Mouse (Mus musculus) hindbrain, embryonic 12.5 days (tissue): ENCODE results near the gene Vwf. TPM values are rescaled to one million over a fixed set of nuclear protein-coding genes. Genes with fewer than 3 reads are reported as not detected.

Source experiments
- ATAC-seq: fragments of 200-750 bp; cut with Nextera tagmentation; 2 replicates; pipeline ENCODE4 v1.8.0; 2017; ENCODE audit warnings: moderate TSS enrichment; ENCODE audit not compliant: low FRiP score
- H3K27ac ChIP-seq: fragments of 300-500 bp; sonication (generic); 2 replicates; pipeline ENCODE4 v1.5.1; 2016; ENCODE audit warnings: mild to moderate bottlenecking
- H3K27me3 ChIP-seq: fragments of 300-500 bp; sonication (generic); 2 replicates; pipeline ENCODE4 v1.6.1; 2016; ENCODE audit warnings: mild to moderate bottlenecking
- H3K36me3 ChIP-seq: fragments of 300-500 bp; sonication (generic); 2 replicates; pipeline ENCODE4 v1.6.1; 2016; ENCODE audit warnings: mild to moderate bottlenecking
- H3K4me1 ChIP-seq: fragments of 300-500 bp; sonication (generic); 2 replicates; pipeline ENCODE4 v1.6.1; 2016
- H3K4me2 ChIP-seq: fragments of 300-500 bp; sonication (generic); replicated peaks from 2 replicates; pipeline ENCODE4 v1.6.1; 2016; ENCODE audit warnings: mild to moderate bottlenecking
- H3K4me3 ChIP-seq: fragments of 300-500 bp; sonication (generic); 2 replicates; pipeline ENCODE4 v1.5.1; 2016; ENCODE audit warnings: mild to moderate bottlenecking
- H3K9ac ChIP-seq: fragments of 300-500 bp; sonication (generic); 2 replicates; pipeline ENCODE4 v1.6.1; 2016; ENCODE audit warnings: mild to moderate bottlenecking, moderate library complexity
- H3K9me3 ChIP-seq: fragments of 300-500 bp; sonication (generic); replicated peaks from 2 replicates; pipeline ENCODE4 v1.6.1; 2016; ENCODE audit warnings: mild to moderate bottlenecking
- WGBS: fragments of 180-500 bp; shearing (Covaris S2); methylation state at CpG from one replicate; pipeline ENCODE4 v1.1.7; 2016; 5-methylcytosine and 5-hydroxymethylcytosine counted together
- polyA plus RNA-seq: library from polyadenylated mRNA; unstranded; fragments of >200 nt; fragmentation: Nextera tagmentation; extraction: Ambion mirVana; gene quantifications from 2 replicates; pipeline ENCODE4 v1.2.1, GENCODE M21; 2016

Vwf gene
- polyA plus RNA-seq, 1 experiment from 2014 or later = 11.3 TPM

DNA sequence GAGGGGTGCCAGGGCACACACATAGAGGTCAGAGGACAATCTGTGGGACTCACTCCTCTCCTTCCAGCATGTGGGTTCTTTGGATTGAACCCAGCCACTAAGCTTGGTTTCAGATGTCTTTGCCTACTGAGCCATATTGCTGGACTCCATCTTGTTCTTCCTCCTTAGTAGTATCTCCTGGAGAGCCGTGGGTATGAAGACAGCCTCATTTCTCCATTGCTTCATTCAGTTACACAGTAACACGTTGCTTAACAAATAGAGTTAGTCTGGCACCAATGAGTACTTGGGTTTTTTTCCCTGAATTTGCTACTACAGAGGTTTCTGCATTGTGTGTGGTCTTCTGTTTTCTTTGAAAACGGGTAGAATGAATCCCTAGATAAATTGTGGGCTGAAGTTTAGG, 20.5 kb upstream of the Vwf start:
- no peaks in the 10 kb centered on the region for H3K9me3 ChIP-seq

DNA sequence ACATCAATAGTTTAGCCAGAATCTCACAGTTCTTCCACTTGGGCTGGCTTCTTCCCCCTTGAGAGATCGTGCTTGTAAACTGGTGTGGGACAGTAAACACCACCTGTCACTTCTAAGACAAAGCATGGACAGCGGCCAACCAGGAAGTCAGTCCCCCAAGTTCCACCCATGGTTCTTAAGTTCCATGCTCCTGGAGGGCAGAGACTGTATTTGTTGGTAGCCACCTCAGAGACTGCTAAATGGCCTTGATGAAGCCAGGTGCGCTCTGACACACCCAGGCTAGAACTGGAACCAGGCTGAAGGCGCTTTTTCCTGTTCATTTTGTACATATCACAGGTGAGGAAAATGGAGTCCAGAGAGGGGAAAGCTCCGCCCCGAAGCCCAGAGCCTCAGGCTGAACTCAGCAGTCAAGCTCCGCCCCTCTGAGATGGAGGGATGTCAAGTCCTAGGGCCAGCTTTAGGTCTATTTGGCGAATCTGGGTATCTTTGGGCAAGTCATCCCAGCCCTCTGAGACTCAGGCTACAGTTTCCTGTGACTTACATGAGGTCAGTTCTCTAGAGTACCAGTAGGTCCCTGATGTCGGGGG, 17.9 kb upstream of the Vwf start:
- WGBS = 85% methylated on average over 9 of the region's 9 CpGs
- Histone ChIP-seq H3K36me3 (no peaks in the 10 kb centered on the region), H3K27me3 (no peaks in the 10 kb centered on the region), H3K9me3 (no peaks in the 10 kb centered on the region), H3K4me1 (no peaks in the 10 kb centered on the region), H3K27ac (no peak overlapping the region), H3K4me2 (no peak overlapping the region), H3K9ac (no peak overlapping the region), H3K4me3 (no peak overlapping the region)
- ATAC-seq = no peak

More for the DNA sequence above, 20.5 kb upstream of the Vwf start:
- Histone ChIP-seq H3K27me3 (no peaks in the 10 kb centered on the region), H3K4me1 (no peaks in the 10 kb centered on the region), H3K27ac (no peak overlapping the region), H3K9ac (no peak overlapping the region), H3K4me2 (no peak overlapping the region), H3K4me3 (no peak overlapping the region), H3K36me3 (no peaks in the 10 kb centered on the region)
- ATAC-seq = no peak
- WGBS = 68% methylated on average over 3 of the region's 3 CpGs

- Histone ChIP-seq H3K9me3 (no peaks in the 10 kb centered on the region), H3K36me3 (no peaks in the 10 kb centered on the region), H3K4me3 (no peak overlapping the region), H3K4me1 (no peaks in the 10 kb centered on the region), H3K4me2 (no peak overlapping the region), H3K9ac (no peak overlapping the region), H3K27me3 (no peaks in the 10 kb centered on the region), H3K27ac (no peak overlapping the region)
- ATAC-seq = no peak
- 82% methylated on average over 5 of the region's 5 CpGs for WGBS
These were observed 17.1 kb upstream of the Vwf start for GRCm38 (mm10) chr6:125529479-125529878.

- Histone ChIP-seq H3K4me2 (no peak overlapping the region), H3K27ac (no peak overlapping the region), H3K27me3 (no peaks in the 10 kb centered on the region), H3K9ac (no peak overlapping the region), H3K4me3 (no peak overlapping the region), H3K4me1 (no peaks in the 10 kb centered on the region), H3K36me3 (no peaks in the 10 kb centered on the region), H3K9me3 (no peaks in the 10 kb centered on the region)
- no peak for ATAC-seq
- WGBS = 87% methylated on average over 11 of the region's 11 CpGs
These were observed 13.4 kb upstream of the Vwf start for GRCm38 (mm10) chr6:125533104-125533650.

- 89% methylated on average over 5 of the region's 5 CpGs for WGBS
- H3K27me3 ChIP-seq = no peaks in the 10 kb centered on the region
- no peak overlapping the region for H3K4me3 ChIP-seq
These were observed 11.6 kb upstream of the Vwf start for GRCm38 (mm10) chr6:125534990-125535389.

GRCm38 (mm10) chr6:125538469-125538868, 8.1 kb upstream of the Vwf start:
- Histone ChIP-seq H3K36me3 (no peaks in the 10 kb centered on the region), H3K9me3 (no peaks in the 10 kb centered on the region), H3K27me3 (no peaks in the 10 kb centered on the region), H3K9ac (no peak overlapping the region), H3K4me2 (no peak overlapping the region), H3K4me1 (no peaks in the 10 kb centered on the region), H3K27ac (no peak overlapping the region), H3K4me3 (no peak overlapping the region)
- no peak for ATAC-seq
- WGBS = 81% methylated on average over 5 of the region's 5 CpGs

More at GRCm38 (mm10) chr6:125534990-125535389, 11.6 kb upstream of the Vwf start:
- no peaks in the 10 kb centered on the region for H3K36me3 ChIP-seq
- no peak overlapping the region for H3K4me2 ChIP-seq
- no peaks in the 10 kb centered on the region for H3K9me3 ChIP-seq
- ATAC-seq = no peak
- no peak overlapping the region for H3K9ac ChIP-seq
- no peaks in the 10 kb centered on the region for H3K4me1 ChIP-seq
- no peak overlapping the region for H3K27ac ChIP-seq

- no peak for ATAC-seq
- no peaks in the 10 kb centered on the region for H3K4me1 ChIP-seq
- no peak overlapping the region for H3K4me2 ChIP-seq
- no peak overlapping the region for H3K27ac ChIP-seq
- H3K9me3 ChIP-seq = no peaks in the 10 kb centered on the region
- no peak overlapping the region for H3K9ac ChIP-seq
- H3K4me3 ChIP-seq = no peak overlapping the region
- no peaks in the 10 kb centered on the region for H3K36me3 ChIP-seq
- 70% methylated on average over 8 of the region's 8 CpGs for WGBS
- no peaks in the 10 kb centered on the region for H3K27me3 ChIP-seq
These were observed 7.2 kb upstream of the Vwf start for GRCm38 (mm10) chr6:125539423-125539822.

DNA sequence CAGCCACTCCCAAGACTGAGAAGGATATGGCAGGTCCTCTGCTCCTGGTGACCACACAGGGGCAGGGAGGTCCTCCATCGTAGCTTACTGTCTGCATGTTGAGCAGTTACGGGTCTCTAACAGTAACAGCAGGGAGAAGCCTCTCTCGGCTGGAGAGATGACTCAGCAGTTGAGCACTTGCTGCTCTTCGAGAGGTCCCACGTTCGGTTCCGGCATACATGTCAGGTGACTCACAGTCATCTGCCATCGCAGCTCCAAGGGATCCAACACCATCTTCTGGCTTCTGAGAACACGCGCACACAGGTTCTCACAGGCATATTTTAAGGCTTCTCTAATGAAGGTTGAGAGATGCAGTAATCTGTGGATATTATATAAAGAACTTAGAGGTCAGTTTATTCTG, 6.4 kb upstream of the Vwf start:
- ATAC-seq = no peak
- WGBS = 87% methylated on average over 10 of the region's 10 CpGs
- Histone ChIP-seq H3K27me3 (no peaks in the 10 kb centered on the region), H3K4me1 (no peaks in the 10 kb centered on the region), H3K4me3 (no peak overlapping the region), H3K27ac (no peak overlapping the region), H3K4me2 (no peak overlapping the region), H3K9me3 (no peaks in the 10 kb centered on the region), H3K9ac (no peak overlapping the region), H3K36me3 (no peaks in the 10 kb centered on the region)

GRCm38 (mm10) chr6:125540826-125541225, 5.7 kb upstream of the Vwf start:
- 88% methylated on average over 6 of the region's 6 CpGs for WGBS
- no peaks in the 10 kb centered on the region for H3K4me1 ChIP-seq
- no peak overlapping the region for H3K4me3 ChIP-seq
- H3K27ac ChIP-seq = no peak overlapping the region
- ATAC-seq = no peak
- no peaks in the 10 kb centered on the region for H3K27me3 ChIP-seq
- no peak overlapping the region for H3K9ac ChIP-seq
- H3K9me3 ChIP-seq = no peaks in the 10 kb centered on the region
- no peak overlapping the region for H3K4me2 ChIP-seq
- no peaks in the 10 kb centered on the region for H3K36me3 ChIP-seq

GRCm38 (mm10) chr6:125541296-125541695, 5.3 kb upstream of the Vwf start:
- Histone ChIP-seq H3K9me3 (no peaks in the 10 kb centered on the region), H3K4me1 (no peaks in the 10 kb centered on the region), H3K4me3 (no peak overlapping the region), H3K27me3 (no peaks in the 10 kb centered on the region), H3K36me3 (no peaks in the 10 kb centered on the region), H3K27ac (no peak overlapping the region), H3K9ac (no peak overlapping the region), H3K4me2 (no peak overlapping the region)
- no peak for ATAC-seq
- WGBS = 87% methylated on average over 6 of the region's 6 CpGs

- Histone ChIP-seq H3K36me3 (no peaks in the 10 kb centered on the region), H3K9ac (no peak overlapping the region), H3K27ac (no peak overlapping the region), H3K9me3 (no peaks in the 10 kb centered on the region), H3K4me1 (no peaks in the 10 kb centered on the region), H3K4me3 (no peak overlapping the region), H3K4me2 (no peak overlapping the region), H3K27me3 (no peaks in the 10 kb centered on the region)
- WGBS = 81% methylated on average over 10 of the region's 10 CpGs
- ATAC-seq = no peak
These were observed 1.8 kb downstream of the Vwf start for GRCm38 (mm10) chr6:125548406-125548805.

DNA sequence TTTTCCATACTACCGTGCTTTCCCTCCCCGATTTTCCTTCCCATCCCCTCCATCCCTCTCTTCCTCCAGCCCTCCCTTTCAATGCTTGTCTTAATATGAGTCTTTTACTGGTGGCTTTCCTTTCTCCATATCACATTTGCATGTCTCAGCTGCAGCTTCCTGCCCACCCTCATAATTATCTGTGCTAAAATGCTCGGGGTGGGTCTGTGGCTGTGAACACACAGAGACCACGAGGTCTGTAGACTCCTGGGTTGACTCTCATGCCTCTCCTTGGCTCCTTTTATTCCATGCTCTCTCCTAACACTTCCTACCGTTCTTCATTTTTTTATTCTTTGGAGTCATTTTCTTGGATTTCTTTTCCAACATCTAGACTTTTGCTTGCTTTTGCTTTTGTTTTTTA, 3.6 kb downstream of the Vwf start:
- Histone ChIP-seq H3K4me2 (no peak overlapping the region), H3K4me3 (no peak overlapping the region), H3K4me1 (no peaks in the 10 kb centered on the region), H3K9me3 (no peaks in the 10 kb centered on the region), H3K9ac (no peak overlapping the region), H3K27ac (no peak overlapping the region), H3K27me3 (no peaks in the 10 kb centered on the region), H3K36me3 (no peaks in the 10 kb centered on the region)
- WGBS = 78% methylated on average over 5 of the region's 5 CpGs
- no peak for ATAC-seq

GRCm38 (mm10) chr6:125552760-125553159, 6.2 kb downstream of the Vwf start:
- ATAC-seq = no peak
- H3K27me3 ChIP-seq = no peaks in the 10 kb centered on the region
- H3K4me3 ChIP-seq = no peak overlapping the region
- WGBS = 74% methylated on average over 6 of the region's 6 CpGs
- H3K27ac ChIP-seq = no peak overlapping the region
- no peaks in the 10 kb centered on the region for H3K9me3 ChIP-seq
- H3K9ac ChIP-seq = no peak overlapping the region
- H3K36me3 ChIP-seq = no peaks in the 10 kb centered on the region
- H3K4me2 ChIP-seq = no peak overlapping the region
- H3K4me1 ChIP-seq = no peaks in the 10 kb centered on the region
